8 mouse cellular contexts compared by ENCODE assay signal in genomic region chr12:3390577-3391262, GRCm38 (mm10). TPM values are rescaled to one million over a fixed set of nuclear protein-coding genes. Genes with fewer than 3 reads are reported as not detected.
A peak's percentile ranks its signal among the peaks of the same experiment; 100 is the strongest.
DNase-seq lines count a peak whose midpoint lies in the region; ATAC-seq and TF ChIP-seq lines count a peak whose summit lies in the region.

No protein-coding gene starts in this region.

- no peaks in the 10 kb centered on the region for H3K27me3 ChIP-seq in intestine, postnatal 0 days (replicated peaks; ENCODE audit: control insufficient read depth, insufficient read depth, low read length)
- no peaks in the 10 kb centered on the region for H3K27me3 ChIP-seq in midbrain, embryonic 12.5 days

- intact Hi-C loops in left cerebral cortex, postnatal 25 days (cut with DNase I): loop anchor here (2.0 kb wide), 1 partner anchor 24 kb away; no protein-coding TSS in a partner anchor

- WGBS in intestine, postnatal 0 days: 32% methylated on average over 12 of the region's 12 CpGs
- 32% methylated on average over 12 of the region's 12 CpGs for WGBS in midbrain, embryonic 12.5 days

- no peak overlapping the region for H3K9ac ChIP-seq in intestine, postnatal 0 days (ENCODE audit: low read depth, low read length)
- no peak overlapping the region for H3K9ac ChIP-seq in midbrain, embryonic 12.5 days (replicated peaks)

- DNase-seq in adrenal gland, adult 8-10 months: peak; percentile 75
- DNase-seq in embryo, embryonic 11 days: peak; percentile 87
- peak; percentile 58 for DNase-seq in gastrocnemius, postnatal 25 days
- DNase-seq in left cerebral cortex, postnatal 25 days (ENCODE audit: low spot score in 2 of 2): peak; percentile 77 to 88
- DNase-seq in skeletal muscle tissue, adult 2 months (ENCODE audit: low read depth, low spot score): peak; percentile 82
- DNase-seq in yolk sac, embryonic 10.5 days (ENCODE audit: low spot score): peak; percentile 50

- H3K4me3 ChIP-seq in intestine, postnatal 0 days (ENCODE audit: low read depth, low read length): no peak overlapping the region
- no peak overlapping the region for H3K4me3 ChIP-seq in midbrain, embryonic 12.5 days

- TF ChIP-seq CTCF in intestine, postnatal 0 days (IDR thresholded peaks at IDR 0.05; ENCODE audit: low read depth): peak; percentile 95

- no peak overlapping the region for H3K4me2 ChIP-seq in intestine, postnatal 0 days (replicated peaks; ENCODE audit: low read depth)
- no peak overlapping the region for H3K4me2 ChIP-seq in midbrain, embryonic 12.5 days (replicated peaks)

- H3K9me3 ChIP-seq in intestine, postnatal 0 days (ENCODE audit: control insufficient read depth): no peaks in the 10 kb centered on the region
- no peaks in the 10 kb centered on the region for H3K9me3 ChIP-seq in midbrain, embryonic 12.5 days

- H3K36me3 ChIP-seq in intestine, postnatal 0 days (ENCODE audit: control insufficient read depth, insufficient read depth): peaks cover 7% of the 10 kb centered on the region; the same call in 1 of the 2 replicates
- peaks cover 74% of the 10 kb centered on the region for H3K36me3 ChIP-seq in midbrain, embryonic 12.5 days

- no peak overlapping the region for H3K27ac ChIP-seq in intestine, postnatal 0 days (ENCODE audit: low read depth, low read length)
- no peak overlapping the region for H3K27ac ChIP-seq in midbrain, embryonic 12.5 days (replicated peaks)

- peak; percentile 39; the same call in 1 of the 2 replicates for ATAC-seq in intestine, postnatal 0 days
- peak; percentile 74 for ATAC-seq in midbrain, embryonic 12.5 days (ENCODE audit: low FRiP score, low read depth)

- no peaks in the 10 kb centered on the region for H3K4me1 ChIP-seq in intestine, postnatal 0 days (replicated peaks; ENCODE audit: control insufficient read depth, insufficient read depth, low read length)
- H3K4me1 ChIP-seq in midbrain, embryonic 12.5 days: peaks cover 6% of the 10 kb centered on the region

RNA-seq across cellular contexts. Expression of gene Kif3c, which starts 25.8 kb away (rescaled TPM):
- 10 to 100 TPM; 32.7 to 53.6 (median 38.6) TPM for total RNA-seq in adrenal gland, adult 8-10 months (2022)
- 10 to 100 TPM; 11.3 to 13.2 TPM for total RNA-seq in gastrocnemius, postnatal 25 days (2021)
- polyA plus RNA-seq in intestine, postnatal 0 days (2015; fragmentation: Nextera tagmentation; extraction: Ambion mirVana): 2.3 and 2.4 TPM in 2 replicates
- 100 to 1,000 TPM; 191 to 192 TPM for total RNA-seq in left cerebral cortex, postnatal 25 days (2021)
- polyA plus RNA-seq in midbrain, embryonic 12.5 days (2016; fragmentation: Nextera tagmentation; extraction: Ambion mirVana): 58.2 TPM in 2 replicates

RNA-seq across cellular contexts. Expression of gene Asxl2, which starts 35.9 kb away (rescaled TPM):
- total RNA-seq in adrenal gland, adult 8-10 months (2022): 10 to 100 TPM; 38.3 to 62.8 (median 44.5) TPM
- 10 to 100 TPM; 12.5 to 12.9 TPM for total RNA-seq in gastrocnemius, postnatal 25 days (2021)
- 8.3 and 10.3 TPM in 2 replicates for polyA plus RNA-seq in intestine, postnatal 0 days (2015; fragmentation: Nextera tagmentation; extraction: Ambion mirVana)
- 10 to 100 TPM; 26.2 to 28.8 TPM for total RNA-seq in left cerebral cortex, postnatal 25 days (2021)
- polyA plus RNA-seq in midbrain, embryonic 12.5 days (2016; fragmentation: Nextera tagmentation; extraction: Ambion mirVana): 18.2 and 18.5 TPM in 2 replicates
